Mouse (Mus musculus) brain, embryonic 14.5 days (tissue): Measurements from ENCODE around the gene Hoxd13.

ENCODE experiments used
- CTCF ChIP-seq: fragments of 200-500 bp; IDR thresholded peaks from 2 replicates; pipeline ENCODE4 v1.5.1; 2012; ENCODE audit warnings: inconsistent platforms, mild to moderate bottlenecking, moderate library complexity, borderline replicate concordance; ENCODE audit not compliant: insufficient read depth, insufficient read length; ENCODE audit errors: extremely low read depth
- POLR2A ChIP-seq: fragments of 200-500 bp; IDR thresholded peaks from 2 replicates; pipeline ENCODE4 v1.6.1; 2012; ENCODE audit warnings: mild to moderate bottlenecking, inconsistent platforms, borderline replicate concordance; ENCODE audit not compliant: poor library complexity, insufficient read depth, insufficient read length, severe bottlenecking; ENCODE audit errors: extremely low read depth

- TF ChIP-seq CTCF (no peak), POLR2A (no peak)
Measured at GRCm38 (mm10) chr2:74671847-74672246, 3.7 kb downstream of the Hoxd13 start.
